Mouse (Mus musculus): Measurements from ENCODE around the gene Klf3.

DNA sequence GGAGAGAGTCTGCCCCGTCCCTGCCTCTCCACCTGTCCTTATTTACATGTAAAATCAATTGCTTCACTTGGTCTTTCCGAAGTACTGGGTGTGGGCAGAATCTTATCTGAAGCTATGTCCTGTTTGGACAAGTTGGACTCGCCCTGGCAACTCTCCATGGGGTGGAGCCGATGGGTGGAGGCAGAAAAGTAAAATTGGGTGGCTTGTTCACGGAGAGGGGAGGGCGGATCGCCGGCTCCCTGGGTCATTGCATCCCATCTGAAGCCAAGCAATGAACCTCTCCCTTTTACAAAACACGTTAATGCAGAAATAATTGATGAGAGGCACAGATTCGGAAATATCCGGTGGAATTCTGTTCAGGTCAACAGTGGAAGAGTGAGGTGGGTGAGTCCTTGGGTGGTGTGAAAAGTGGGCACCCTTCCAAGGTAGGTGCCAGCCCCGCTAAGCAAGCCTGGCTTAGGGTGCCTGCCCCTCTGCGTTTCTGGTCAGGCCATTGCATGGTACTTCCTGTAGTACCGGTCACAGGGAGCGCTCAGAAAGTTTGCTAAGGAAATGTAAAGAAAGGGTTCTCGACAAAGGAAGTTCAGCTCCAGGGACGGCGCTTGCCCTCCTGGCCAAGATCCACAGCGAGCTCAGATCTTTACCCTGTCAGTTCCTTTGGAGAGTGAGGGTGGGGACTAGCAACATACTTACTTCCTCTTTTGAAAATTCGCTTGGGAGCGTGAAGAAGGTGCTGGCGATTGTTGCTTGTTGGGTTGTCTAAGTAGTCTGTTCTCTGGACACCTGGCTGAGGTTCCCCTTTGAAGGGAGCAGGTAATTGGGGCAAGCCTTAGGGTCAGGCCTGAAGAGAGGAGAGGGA is 9.2 kb downstream of the Klf3 start:
- no peak for TF ChIP-seq POLR2A (IDR thresholded peaks at IDR 0.05; ENCODE audit: borderline replicate concordance, low read depth, low read length)
- no peak for TF ChIP-seq CTCF (IDR thresholded peaks at IDR 0.05; ENCODE audit: low read depth, low read length)

Data from bone marrow macrophage, adult 2 months (primary cell).